Mouse (Mus musculus) erythroblast, embryonic 14.5 days (primary cell): ENCODE data around the gene Gm28539.

Experiments used
- GATA1 ChIP-seq: IDR thresholded peaks from 2 replicates; pipeline ENCODE4 v1.6.1; 2012; ENCODE audit warnings: low read length, inconsistent platforms, mixed read lengths
- TAL1 ChIP-seq: IDR thresholded peaks from 3 replicates; pipeline ENCODE4 v1.6.1; 2012; ENCODE audit warnings: low read length, inconsistent platforms, mixed read lengths

DNA sequence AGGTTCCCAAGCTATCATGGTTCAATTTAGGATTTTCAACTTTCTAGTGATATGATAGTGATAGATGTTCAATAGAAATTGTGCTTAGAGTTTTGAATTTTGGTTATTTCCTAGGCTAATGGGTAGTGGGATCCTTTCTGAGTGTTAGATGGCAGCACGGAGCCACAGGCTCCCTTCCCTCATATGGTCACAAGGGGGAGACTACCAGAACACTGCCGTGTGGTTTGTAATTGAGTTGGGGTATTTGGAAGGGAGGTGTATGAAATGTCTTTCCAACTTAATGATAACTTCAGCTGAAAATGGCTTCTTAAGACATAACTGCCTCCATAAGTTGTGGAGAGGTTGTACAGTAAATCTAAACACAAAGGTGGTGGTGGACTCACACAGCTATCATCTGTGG, 2.9 kb upstream of the Gm28539 start:
- TF ChIP-seq TAL1 (no peak), GATA1 (no peak)
